Mouse (Mus musculus) cerebellum, postnatal 36 days (tissue): ENCODE measurements around the gene Derl3.
A peak's percentile ranks its signal among the peaks of the same experiment; 100 is the strongest.
"Not testable (repeated sequence)": the region's sequence is repeated elsewhere in the genome, so short reads cannot be mapped to it uniquely, and the experiment has no call there.

ENCODE experiments used
- DNase-seq, 2 experiments: peaks; one replicate each; pipeline ENCODE4 v3.0.0; 2021 to 2022; ENCODE audit warnings: mixed read lengths in 2 of 2

The Derl3 gene

DNA sequence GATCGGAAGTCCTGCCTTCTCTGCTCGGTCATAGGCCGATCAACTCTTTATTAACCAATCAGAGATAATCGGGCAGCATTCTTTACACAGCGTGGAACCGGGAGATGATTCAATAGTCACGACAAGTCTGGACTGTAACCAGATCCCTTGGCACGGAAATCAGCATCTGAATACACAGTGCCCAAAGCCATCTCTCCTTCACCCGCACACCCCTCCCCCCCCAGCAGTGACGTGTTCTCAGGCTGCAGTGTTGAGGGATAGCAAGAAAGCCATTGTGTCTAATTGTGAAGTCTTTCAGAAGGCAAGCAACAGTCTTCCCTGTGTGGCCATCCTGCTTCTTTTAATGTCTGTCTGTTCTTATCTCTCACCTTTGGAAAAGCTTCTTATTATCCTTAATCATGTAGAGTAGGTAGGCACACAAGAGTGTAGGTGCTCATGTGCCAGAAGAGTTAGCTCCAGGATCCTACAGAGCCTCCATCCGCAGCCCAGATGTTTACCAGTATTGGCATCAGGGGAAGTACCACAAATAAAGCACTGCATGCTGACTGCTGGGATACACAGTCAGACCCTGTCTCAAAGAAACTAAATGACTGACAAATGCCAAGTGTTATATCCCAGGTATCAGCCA lies 20.2 kb upstream of the Derl3 start:
- peak; percentile 93 to 97 for DNase-seq

DNA sequence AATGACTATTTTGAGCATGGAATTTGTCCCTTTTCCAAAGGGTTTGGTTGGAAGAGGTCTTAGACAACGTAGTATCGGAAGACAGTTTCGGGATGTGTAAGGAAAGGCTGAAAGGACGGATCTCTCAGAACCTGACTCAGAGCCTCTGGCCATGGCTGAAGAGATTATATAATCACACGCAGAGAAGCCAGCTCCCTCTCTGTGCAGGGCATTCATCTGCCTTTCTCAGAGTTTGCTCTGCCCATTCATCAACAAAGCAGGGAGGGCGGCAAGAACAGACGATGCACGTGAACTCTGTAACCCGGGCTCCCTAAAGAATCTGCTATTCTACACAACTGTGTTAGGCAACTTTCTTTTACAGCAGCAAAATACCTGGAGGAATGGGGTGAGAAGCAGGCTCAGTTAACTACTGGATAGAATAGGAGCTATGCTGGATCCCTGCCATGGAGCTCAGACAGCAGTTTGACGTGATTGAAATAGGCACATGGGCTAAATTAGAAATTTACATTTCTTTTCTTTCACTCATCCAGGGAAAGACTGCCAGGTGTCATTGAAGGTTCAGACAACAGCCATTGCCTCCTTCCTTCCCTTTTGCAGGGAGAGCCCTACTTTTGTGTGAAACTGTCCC lies 19.6 kb upstream of the Derl3 start:
- peak; percentile 47 to 63 for DNase-seq

DNA sequence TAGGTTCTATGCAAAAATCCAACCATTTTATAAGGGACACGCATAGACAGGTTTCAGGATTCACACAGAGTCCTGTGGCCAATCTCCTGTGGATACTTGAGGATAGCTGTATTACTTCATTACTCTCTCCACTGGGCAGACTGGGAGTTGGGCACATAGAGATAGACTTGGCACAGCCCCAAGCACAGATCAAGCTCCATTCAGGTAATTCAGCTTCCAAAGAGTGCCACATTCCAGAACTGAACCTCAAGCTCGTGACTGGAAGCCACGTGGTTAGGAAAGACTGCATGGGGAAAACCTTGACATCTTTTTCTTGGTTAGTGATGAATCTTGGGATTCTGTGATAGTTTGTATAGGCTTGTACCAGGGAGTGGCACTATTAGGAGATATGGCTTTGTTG lies 14.4 kb upstream of the Derl3 start:
- DNase-seq, result no peak

DNA sequence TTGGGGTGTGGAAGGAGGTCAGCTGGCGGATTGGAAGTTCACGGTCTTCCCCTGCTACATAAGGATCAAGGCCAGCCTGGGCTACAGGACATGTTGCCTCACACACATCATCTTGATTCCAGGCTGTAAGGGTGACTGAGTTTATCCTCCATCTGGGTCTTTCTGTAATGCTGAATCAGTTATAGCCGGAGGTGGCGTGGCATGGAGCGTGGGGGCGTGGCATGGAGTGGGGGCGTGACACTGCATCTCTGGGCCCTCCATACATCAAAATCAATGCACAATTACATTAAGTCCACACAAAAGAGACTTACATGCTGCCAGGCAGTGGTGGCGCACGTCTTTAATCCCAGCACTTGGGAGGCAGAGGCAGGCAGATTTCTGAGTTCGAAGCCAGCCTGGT lies 12.9 kb upstream of the Derl3 start:
- no peak for DNase-seq

DNA sequence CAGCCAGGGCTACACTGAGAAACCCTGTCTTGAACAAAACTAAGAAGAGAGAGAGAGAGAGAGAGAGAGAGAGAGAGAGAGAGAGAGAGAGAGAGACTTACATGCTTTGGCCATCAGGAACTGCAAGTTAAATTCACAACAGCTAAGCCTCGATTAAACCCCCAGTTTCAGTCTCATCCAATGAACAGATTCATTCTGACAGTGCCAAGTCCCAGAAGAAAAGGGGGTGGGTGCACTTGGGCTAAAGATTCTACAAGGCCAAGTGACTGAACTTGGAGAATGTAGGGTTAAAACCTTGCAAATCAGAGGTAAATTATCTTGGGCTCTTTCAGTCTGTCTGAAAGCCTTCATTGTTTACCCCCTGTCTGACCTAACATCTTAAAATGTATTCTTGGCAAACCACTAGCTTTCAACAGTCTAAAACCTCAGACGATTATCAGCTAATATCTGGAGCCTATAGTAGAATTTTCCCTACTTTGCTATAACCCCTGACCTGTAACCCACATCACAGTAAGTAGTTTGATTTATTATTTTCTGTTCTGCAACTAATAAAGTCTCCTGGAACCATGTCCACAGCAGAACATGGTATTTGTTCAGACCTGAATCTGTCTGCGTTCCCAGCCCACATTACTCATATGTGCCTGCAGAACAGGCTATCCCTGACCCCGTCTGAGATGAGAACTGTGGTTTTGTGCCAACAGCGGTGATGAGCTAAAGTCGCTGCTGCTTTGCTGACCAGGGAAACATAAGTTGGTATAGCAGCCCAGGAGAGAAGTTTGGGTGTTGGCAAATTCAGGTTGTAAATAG lies 12.2 kb upstream of the Derl3 start:
- no peak for DNase-seq

DNA sequence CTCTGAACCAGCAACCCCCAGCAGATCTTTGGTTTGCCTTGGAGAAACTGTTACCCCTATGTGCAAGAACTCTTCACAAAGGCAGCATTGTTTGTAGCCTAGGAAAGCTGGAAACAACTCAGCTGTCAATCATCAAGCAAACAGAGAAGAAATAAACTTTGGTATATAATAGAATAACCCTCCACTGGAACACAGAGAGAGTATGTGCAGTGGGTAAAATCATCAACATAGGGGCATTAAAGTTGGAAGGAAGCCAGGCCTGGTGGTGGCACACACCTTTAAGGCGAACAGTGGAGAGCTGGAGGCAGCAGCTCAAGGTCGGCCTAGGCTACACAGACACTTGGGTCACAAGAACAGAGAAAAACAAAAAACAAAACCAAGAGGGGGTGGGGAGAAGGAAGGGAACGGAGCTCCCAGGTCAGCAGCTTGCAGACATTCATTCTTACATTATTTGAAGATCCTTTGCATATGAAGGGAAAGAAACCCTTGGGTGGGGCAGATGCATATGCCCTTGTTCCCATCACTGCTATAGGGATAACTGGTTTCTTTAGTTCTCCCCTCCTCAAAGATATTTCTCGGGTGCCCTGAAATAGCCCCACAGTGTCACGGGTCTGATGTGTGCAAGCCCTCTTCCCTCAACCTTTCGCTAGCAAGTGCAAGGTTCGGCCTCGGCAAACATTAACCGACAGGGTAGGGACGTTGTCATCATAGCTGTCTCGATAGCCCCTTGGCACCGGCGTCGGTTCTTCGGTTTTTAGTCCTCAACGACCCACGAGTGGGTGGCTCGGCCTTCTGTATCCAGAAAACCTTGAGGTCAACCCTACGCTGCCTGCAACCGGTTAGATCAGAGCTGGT lies 11.4 kb upstream of the Derl3 start:
- no peak for DNase-seq

DNA sequence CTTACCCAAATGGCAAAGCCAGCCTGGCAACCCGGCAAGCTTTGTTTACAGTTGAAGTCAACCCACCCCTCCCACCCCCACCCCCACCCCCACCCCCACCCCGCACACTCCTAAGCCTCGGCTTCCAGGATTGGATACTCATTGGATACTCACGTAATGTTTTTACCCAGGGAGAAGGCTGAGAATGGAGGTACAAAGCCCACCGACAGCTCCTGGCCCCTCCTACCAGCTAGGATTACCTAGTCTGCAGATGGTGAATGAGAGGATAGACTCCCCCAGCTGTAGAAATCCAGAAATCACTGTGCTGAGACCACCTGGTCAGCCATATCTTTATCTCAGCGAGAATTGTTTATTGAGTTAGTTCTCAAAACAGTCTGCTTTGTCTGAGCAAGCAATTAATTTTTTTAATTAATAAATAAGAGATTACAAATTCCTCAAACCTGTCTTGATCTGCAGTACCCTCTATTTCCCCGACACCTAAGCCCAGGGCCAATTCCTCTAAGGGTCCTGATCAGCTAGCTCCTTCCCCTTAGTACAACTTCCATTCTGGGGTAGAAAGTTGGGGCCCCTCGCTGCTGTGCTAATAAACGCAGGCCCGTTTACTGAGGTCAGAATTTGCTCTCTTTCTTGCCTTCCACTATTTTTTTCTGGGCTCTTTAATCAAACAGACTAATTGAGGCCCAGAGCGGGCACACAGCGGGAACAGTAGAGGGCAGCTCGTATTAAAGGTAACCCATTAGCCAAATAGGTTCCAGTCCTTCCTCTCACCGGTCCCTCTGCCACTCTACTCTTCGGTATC lies 10.6 kb upstream of the Derl3 start:
- no peak for DNase-seq

DNA sequence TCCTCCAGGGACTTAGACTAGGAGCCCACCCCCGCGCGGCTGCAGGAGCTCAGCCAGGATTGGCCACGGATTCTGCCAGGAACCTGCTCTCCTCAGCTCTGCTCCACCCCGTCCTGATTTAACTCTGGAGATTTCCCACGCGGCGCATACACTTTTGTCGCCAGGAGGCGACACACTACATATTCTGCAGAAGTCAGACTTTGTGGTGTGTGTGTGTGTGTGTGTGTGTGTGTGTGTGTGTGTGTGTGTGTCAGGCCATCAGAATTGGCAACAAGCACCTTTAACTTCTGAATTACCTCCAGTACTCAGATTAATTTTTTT lies 10.0 kb upstream of the Derl3 start:
- DNase-seq, result peak; percentile 77

DNA sequence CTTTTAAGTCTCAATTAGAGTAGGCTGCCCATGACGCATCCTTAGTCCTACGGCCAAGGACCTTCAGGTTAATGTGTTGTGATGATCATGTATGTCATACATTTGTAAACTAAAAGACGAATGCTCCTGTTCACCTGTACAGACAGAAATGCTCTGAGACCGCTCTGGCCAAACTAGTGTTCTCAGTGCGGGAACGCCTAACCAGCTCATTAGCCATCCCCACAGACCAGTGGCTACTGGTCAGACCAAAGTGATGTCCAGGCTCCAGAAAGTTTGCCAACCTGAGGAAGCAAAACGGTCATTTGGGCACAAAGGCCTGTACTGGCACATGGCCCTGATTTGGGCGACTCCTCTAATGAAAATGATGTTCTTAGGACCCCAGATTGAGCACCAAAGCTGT lies 8.5 kb upstream of the Derl3 start:
- DNase-seq, result no peak

DNA sequence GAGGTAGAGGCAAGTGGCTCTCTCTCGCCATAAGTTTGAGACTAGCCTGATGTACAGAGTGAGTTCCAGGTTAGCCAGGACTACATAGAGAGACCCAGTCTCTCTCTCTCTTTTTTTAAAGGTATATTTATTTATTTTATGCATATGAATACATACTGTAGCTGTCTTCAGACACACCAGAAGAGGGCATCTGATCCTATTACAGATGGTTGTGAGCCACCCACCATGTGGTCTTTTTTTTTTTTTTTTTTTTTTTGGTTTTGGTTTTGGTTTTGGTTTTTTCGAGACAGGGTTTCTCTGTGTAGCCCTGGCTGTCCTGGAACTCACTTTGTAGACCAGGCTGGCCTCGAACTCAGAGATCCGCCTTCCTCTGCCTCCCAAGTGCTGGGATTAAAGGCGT lies 5.7 kb upstream of the Derl3 start:
- DNase-seq, result not testable (repeated sequence)

DNA sequence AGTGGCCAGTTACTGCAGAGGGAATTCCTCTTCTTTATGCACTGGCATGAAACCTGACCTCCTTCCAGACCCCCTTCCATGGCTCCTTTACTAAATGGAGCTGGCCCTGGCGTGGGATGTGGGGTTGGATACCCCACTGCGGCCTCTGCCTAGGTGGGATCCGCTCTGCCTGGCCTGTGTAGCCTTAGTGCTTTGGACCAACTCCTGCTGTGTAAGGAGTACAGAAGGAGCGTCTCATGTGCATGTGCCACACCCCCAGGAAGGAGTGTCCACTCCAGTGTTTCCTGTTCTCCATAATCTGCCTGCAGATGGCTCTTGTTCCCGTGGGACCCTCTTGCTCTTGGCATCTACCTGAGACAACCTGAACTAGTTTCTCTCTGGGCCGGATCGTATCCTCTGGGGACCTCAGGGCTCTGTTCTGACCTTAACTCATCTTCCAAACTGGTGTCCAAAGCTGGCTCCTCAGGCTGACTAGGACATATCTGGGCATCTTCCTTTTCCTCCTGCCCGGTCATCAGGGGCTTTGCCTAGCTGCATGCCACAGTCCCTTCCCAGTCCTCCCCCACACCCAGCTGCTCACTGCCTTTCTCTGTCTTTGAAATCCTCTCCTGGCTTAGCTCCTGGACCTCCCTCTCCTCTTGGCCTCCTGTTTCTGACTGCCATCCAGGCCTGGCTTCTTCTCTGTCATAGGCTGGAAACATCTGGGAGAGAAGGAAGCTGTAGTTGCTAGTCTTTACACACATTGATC lies 3.6 kb upstream of the Derl3 start:
- no peak for DNase-seq

DNA sequence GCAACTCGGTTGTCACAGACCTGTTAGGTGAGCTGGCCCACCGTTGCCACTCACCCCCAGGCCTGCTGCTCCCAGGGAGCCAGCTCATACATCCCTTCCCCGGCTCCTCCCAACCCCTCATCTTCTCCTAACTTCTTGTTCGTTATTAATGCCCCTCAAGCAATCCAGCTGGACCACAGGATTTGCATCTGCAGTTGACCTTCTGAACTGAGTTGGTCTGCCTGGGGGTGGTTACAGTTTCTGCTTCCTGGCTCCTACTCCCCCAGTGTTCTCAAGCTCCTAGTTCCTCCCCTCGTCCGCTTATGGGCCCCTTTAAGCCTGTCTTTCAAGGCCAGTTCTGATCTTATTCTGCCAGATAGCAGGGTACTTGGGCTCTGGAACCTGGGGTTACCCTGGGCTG lies 1.4 kb downstream of the Derl3 start:
- DNase-seq, result no peak

DNA sequence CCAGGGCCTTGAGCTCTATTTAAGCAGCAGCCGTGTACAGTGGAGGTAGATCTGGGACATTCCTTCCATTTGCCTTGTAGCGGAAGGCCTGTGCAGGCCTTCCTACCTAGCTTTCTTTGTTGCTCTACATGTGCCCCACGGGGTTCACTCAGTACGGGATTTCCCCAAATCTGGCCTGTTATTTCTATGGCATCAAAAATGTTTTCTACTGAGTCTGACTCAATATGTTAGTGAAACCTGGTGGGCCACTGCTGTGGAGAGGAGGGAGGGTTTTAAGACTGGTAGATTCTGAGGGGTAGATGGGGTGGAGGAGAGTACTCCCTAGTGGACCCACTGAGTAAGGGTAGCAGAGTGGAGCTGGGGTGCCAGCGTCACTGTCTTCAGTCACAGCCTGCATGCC lies 2.5 kb downstream of the Derl3 start:
- no peak for DNase-seq

DNA sequence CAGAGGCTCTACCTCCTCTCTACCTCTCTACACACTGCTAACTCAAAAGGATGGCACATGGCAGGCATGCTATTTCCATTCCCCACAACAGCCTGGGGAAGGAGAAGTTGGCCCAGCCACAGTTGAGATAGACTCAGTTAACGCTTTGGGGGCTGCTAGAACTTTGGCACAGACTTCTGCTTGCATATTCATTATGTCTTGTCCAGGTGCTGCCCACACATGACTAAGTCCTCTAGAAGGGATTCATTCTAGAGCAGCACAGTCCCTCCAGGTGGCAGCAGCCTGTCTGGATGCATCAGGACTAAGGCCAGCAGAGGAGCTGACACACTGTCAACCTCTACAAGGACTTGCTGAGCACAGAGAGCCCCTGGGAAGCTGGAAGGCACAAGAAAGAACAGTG lies 3.0 kb downstream of the Derl3 start:
- DNase-seq, result no peak

DNA sequence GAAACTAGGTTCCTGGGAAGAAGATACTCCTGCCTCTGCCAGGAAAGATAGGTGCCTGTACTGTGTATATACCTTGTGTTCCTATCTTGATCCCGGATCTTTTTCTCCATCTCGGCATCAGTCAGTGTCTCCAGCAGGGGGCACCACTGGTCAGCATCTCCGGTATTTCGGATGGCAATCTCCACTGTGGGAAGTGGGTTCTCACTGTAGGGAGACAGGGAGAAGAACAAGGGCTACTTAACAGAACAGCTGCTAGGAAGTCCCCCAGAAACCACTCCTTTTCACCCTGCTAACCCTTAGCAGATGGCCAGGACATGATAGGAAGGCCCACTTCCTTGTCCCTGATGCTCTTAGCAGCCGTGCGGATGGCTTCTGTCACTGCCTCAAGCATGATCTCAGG lies 4.2 kb downstream of the Derl3 start:
- DNase-seq, result peak; percentile 84 to 86

DNA sequence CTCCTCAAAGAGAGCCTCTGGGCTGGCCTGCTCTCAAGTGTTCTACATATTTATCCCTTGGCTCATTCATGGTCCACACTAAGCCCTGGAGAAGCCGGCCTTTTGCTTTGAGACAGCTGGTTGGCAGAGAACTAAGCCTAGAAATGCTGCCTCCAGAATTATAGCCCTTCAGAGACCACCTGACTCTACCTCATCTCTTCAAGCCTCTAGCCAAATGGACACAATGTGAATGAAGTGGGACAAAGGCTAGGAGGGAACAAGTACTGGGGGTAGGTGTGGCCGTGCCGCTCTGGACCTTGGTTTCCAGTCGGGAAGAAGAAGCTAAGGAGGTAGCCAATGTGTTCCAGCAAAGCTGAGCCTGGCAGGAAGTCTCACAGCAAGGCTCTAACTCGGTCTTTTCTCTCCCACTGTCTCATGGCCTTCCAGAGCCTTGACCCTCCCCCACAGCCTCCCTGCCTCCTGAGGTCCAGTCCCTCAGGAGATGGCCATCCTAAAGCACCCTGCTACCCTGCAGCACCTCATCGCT lies 4.9 kb downstream of the Derl3 start:
- no peak for DNase-seq

DNA sequence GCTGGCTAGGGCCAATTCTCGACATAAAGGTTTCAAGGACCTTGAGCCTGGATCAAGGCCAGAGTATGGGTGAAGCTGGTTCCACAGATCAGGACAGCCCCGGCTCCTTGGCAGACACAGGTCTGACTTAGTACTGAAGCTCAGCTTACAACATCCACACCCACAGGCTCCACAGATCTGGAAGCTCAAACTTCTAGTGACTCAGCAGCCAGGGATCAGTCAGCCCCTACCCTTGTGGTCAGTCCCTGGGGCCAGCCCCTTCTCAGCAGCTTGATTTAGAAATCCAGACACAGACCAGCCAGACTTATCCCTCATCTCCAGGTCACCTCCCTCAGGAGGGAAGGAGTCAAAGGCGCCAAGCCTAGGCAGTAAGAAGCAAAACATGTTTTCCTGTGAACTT lies 5.6 kb downstream of the Derl3 start:
- no peak for DNase-seq

DNA sequence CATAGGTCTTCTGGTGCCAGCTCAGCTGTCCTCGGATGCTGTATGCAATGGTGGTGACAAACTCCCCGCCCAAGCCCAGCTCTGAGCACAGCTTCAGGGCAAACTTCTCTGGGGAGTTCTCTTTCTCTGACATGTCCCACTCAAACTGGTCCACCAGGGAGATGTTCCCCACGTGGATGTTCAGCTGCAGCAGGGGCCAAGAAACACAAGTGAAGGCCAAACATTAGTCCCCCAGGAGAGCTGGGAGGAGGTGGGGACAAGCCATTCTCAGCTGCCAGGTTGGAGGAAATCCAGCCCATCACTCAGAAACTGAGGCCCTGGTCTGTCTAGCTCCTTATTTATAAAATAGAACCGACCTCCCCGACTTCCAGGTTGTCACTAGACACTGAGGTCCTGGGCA lies 11.2 kb downstream of the Derl3 start:
- DNase-seq, result no peak

DNA sequence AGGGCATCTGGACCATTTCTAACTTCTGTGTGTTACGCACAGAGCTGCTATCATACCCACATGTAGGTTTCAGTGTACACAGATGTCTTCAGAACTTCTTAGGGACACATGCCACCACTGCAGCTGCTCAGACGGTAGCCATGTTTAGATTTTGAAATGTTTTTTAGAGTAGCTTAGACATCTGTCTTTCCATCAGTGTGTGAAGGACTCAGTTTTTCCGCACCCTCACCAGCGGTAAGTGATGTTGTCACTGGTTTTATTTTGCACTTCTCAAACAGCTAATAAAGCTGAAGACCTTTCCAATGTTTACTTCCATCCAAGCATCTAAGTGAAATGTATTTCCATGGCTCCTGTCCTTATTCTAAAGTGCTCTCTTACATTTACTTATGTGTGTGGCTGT lies 13.7 kb downstream of the Derl3 start:
- no peak for DNase-seq

DNA sequence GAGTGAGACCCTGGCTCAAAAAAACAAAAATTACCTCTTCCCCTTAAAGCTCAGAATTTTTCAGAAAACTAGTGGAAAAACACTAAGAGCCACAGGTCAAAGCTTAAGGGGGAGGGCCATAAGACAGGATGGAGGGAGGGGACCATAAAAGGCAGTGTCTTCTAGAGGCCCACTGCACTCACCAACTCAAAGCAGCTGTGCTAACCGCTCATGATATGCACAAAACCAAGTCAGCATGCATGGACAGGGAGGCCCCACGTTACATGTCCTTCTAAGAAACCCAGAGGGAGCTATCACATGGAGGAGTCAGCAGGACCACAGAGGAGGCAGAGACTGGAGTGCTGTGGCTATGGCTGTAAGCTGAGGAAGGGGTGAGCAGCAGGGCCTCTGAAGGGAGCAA lies 17.5 kb downstream of the Derl3 start:
- DNase-seq, result no peak

DNA sequence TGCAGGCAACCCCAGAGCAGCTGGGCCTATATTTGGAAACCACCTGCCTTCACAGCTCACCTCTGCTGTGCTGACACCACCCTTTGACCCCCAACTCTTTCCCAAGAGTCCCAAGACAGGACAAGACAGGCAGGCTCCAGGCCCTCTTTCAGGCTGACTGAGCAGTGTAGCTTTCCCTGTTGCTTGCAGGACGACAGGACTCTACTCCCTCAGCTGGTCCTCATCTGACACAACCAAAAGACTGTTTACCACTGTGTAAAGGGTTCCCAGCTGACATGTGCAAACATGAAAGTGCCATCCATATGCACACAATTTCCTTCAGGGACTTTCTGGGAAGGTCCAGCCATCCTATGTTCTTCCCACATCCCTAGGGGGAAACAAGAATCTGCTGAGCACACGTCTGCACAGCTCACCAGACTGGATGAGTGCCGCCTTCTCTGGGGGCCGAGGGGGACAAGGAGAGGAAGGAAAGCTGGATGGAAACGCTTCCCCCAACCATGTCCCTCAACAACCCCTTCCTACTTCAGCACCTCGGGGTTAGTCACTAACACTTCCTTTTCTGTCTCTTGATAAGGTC lies 19.9 kb downstream of the Derl3 start:
- no peak for DNase-seq
